Mouse (Mus musculus): ENCODE measurements around the gene Vmn2r76. TPM values are rescaled to one million over a fixed set of nuclear protein-coding genes. Genes with fewer than 3 reads are reported as not detected.
A peak's percentile ranks its signal among the peaks of the same experiment; 100 is the strongest.
"Not testable (repeated sequence)": the region's sequence is repeated elsewhere in the genome, so short reads cannot be mapped to it uniquely, and the experiment has no call there.

The Vmn2r76 gene
- total and polyA plus RNA-seq, 3 experiments: not detected

GRCm38 (mm10) chr7:86211345-86211744, 34.8 kb downstream of the Vmn2r76 start:
- peak; percentile 0 for DNase-seq (ENCODE audit: extremely low read depth)
- Histone ChIP-seq H3K4me3 (replicated peaks in 1 of 3; ENCODE audit: low read depth in 2 of 3, low read length in 2 of 3, poor library complexity in 1 of 3) (no peak overlapping the region), H3K36me3 (replicated peaks in 1 of 2; ENCODE audit: control insufficient read depth in 1 of 2, insufficient read depth in 1 of 2, low read length in 1 of 2) (no peaks in the 10 kb centered on the region), H3K4me1 (ENCODE audit: control insufficient read depth in 1 of 2, insufficient read depth in 2 of 2) (no peaks in the 10 kb centered on the region), H3K27me3 (replicated peaks) (no peaks in the 10 kb centered on the region), H3K9me3 (replicated peaks; ENCODE audit: low read length) (peaks cover 39% of the 10 kb centered on the region), H3K4me2 (ENCODE audit: insufficient read depth, low read depth, poor library complexity, severe bottlenecking) (no peak overlapping the region), H3K9ac (ENCODE audit: insufficient read depth, low read depth) (no peak overlapping the region), H3K79me2 (replicated peaks; ENCODE audit: control insufficient read depth, extremely low read depth, insufficient read depth, poor library complexity, severe bottlenecking) (no peaks in the 10 kb centered on the region), H3K27ac (ENCODE audit: insufficient read depth, low read depth) (no peak overlapping the region)
- dilution Hi-C loops (cut with MboI; ENCODE audit: extremely low pct_ligation_motif_present, extremely low pct_unique_long_range_greater_than_20kb, low sequenced_read_pairs) (no loop called here), in situ Hi-C loops (cut with MboI; ENCODE audit: low pct_ligation_motif_present, low pct_unique_long_range_greater_than_20kb, low sequenced_read_pairs) (no loop called here)
- TF ChIP-seq CTCF (conservative IDR thresholded peaks at IDR 0.05 in 1 of 2, IDR thresholded peaks at IDR 0.05 in 1 of 2; ENCODE audit: low read depth in 2 of 2, low read length in 2 of 2) (peak in 1 of 2 experiments; percentile 25; a peak in 2 of 4 replicates), RAD21 (IDR thresholded peaks at IDR 0.05; ENCODE audit: low read depth, low read length) (peak; percentile 21), NRF1 (IDR thresholded peaks at IDR 0.05; ENCODE audit: low read depth, low read length) (no peak), EP300 (IDR thresholded peaks at IDR 0.05; ENCODE audit: low read length) (no peak), JUND (conservative IDR thresholded peaks at IDR 0.05; ENCODE audit: low read depth, low read length) (no peak), BHLHE40 (IDR thresholded peaks at IDR 0.05; ENCODE audit: low read depth, low read length) (no peak)

- DNase-seq (ENCODE audit: extremely low read depth); H3K4me2 ChIP-seq (ENCODE audit: insufficient read depth, low read depth, poor library complexity, severe bottlenecking); H3K4me1 ChIP-seq (ENCODE audit: control insufficient read depth in 1 of 2, insufficient read depth in 2 of 2); H3K27ac ChIP-seq (ENCODE audit: insufficient read depth, low read depth); H3K27me3 ChIP-seq (replicated peaks); in situ Hi-C loops (cut with MboI; ENCODE audit: low pct_ligation_motif_present, low pct_unique_long_range_greater_than_20kb, low sequenced_read_pairs); dilution Hi-C loops (cut with MboI; ENCODE audit: extremely low pct_ligation_motif_present, extremely low pct_unique_long_range_greater_than_20kb, low sequenced_read_pairs); H3K4me3 ChIP-seq (replicated peaks in 1 of 3; ENCODE audit: low read depth in 2 of 3, low read length in 2 of 3, poor library complexity in 1 of 3); H3K36me3 ChIP-seq (replicated peaks in 1 of 2; ENCODE audit: control insufficient read depth in 1 of 2, insufficient read depth in 1 of 2, low read length in 1 of 2); H3K9ac ChIP-seq (ENCODE audit: insufficient read depth, low read depth); H3K79me2 ChIP-seq (replicated peaks; ENCODE audit: control insufficient read depth, extremely low read depth, insufficient read depth, poor library complexity, severe bottlenecking); H3K9me3 ChIP-seq (replicated peaks; ENCODE audit: low read length): not testable (repeated sequence)
Observed at GRCm38 (mm10) chr7:86171678-86172077, 74.4 kb downstream of the Vmn2r76 start, which contains the start of gene Vmn2r75. TSS of gene Vmn2r75 (minus strand) at chr7:86171778.

Other genes with a start within 250 kb of the Vmn2r76 start
- not detected in 2 replicates for gene Vmn2r75, start 74.5 kb downstream of the Vmn2r76 start, total RNA-seq (2012; rRNA removed)
- not detected in 2 replicates for gene Vmn2r75, start 74.5 kb downstream of the Vmn2r76 start, total RNA-seq (2014; rRNA removed)
- not detected in 2 replicates for gene Vmn2r75, start 74.5 kb downstream of the Vmn2r76 start, polyA plus RNA-seq (2012; ENCODE audit: insufficient read length, low read depth)
- gene Olfr310, start 30.9 kb upstream of the Vmn2r76 start, total RNA-seq (2012; rRNA removed): not detected in 2 replicates
- gene Olfr310, start 30.9 kb upstream of the Vmn2r76 start, total RNA-seq (2014; rRNA removed): not detected in 2 replicates
- gene Olfr310, start 30.9 kb upstream of the Vmn2r76 start, polyA plus RNA-seq (2012; ENCODE audit: insufficient read length, low read depth): not detected in 2 replicates
- gene Olfr309, start 67.4 kb upstream of the Vmn2r76 start, total RNA-seq (2012; rRNA removed): not detected in 2 replicates
- not detected in 2 replicates for gene Olfr309, start 67.4 kb upstream of the Vmn2r76 start, total RNA-seq (2014; rRNA removed)
- not detected in 2 replicates for gene Olfr309, start 67.4 kb upstream of the Vmn2r76 start, polyA plus RNA-seq (2012; ENCODE audit: insufficient read length, low read depth)
- not detected in 2 replicates for gene Olfr308, start 79.3 kb upstream of the Vmn2r76 start, total RNA-seq (2012; rRNA removed)
- gene Olfr308, start 79.3 kb upstream of the Vmn2r76 start, total RNA-seq (2014; rRNA removed): not detected in 2 replicates
- gene Olfr308, start 79.3 kb upstream of the Vmn2r76 start, polyA plus RNA-seq (2012; ENCODE audit: insufficient read length, low read depth): not detected in 2 replicates
- not detected in 2 replicates for gene Olfr307, start 91.3 kb upstream of the Vmn2r76 start, total RNA-seq (2012; rRNA removed)
- not detected in 2 replicates for gene Olfr307, start 91.3 kb upstream of the Vmn2r76 start, total RNA-seq (2014; rRNA removed)
- gene Olfr307, start 91.3 kb upstream of the Vmn2r76 start, polyA plus RNA-seq (2012; ENCODE audit: insufficient read length, low read depth): not detected in 2 replicates
- not detected in 2 replicates for gene Olfr305, start 120.6 kb upstream of the Vmn2r76 start, total RNA-seq (2012; rRNA removed)
- not detected in 2 replicates for gene Olfr305, start 120.6 kb upstream of the Vmn2r76 start, total RNA-seq (2014; rRNA removed)
- gene Olfr305, start 120.6 kb upstream of the Vmn2r76 start, polyA plus RNA-seq (2012; ENCODE audit: insufficient read length, low read depth): not detected in 2 replicates
- not detected in 2 replicates for gene Olfr304, start 140.3 kb upstream of the Vmn2r76 start, total RNA-seq (2012; rRNA removed)
- not detected in 2 replicates for gene Olfr304, start 140.3 kb upstream of the Vmn2r76 start, total RNA-seq (2014; rRNA removed)
- gene Olfr304, start 140.3 kb upstream of the Vmn2r76 start, polyA plus RNA-seq (2012; ENCODE audit: insufficient read length, low read depth): not detected in 2 replicates
- not detected in 2 replicates for gene Olfr303, start 151.5 kb upstream of the Vmn2r76 start, total RNA-seq (2012; rRNA removed)
- not detected in 2 replicates for gene Olfr303, start 151.5 kb upstream of the Vmn2r76 start, total RNA-seq (2014; rRNA removed)
- not detected in 2 replicates for gene Olfr303, start 151.5 kb upstream of the Vmn2r76 start, polyA plus RNA-seq (2012; ENCODE audit: insufficient read length, low read depth)
- not detected in 2 replicates for gene Olfr301, start 157.5 kb upstream of the Vmn2r76 start, total RNA-seq (2012; rRNA removed)
- gene Olfr301, start 157.5 kb upstream of the Vmn2r76 start, total RNA-seq (2014; rRNA removed): not detected in 2 replicates
- not detected in 2 replicates for gene Olfr301, start 157.5 kb upstream of the Vmn2r76 start, polyA plus RNA-seq (2012; ENCODE audit: insufficient read length, low read depth)
- gene Olfr299, start 213.6 kb upstream of the Vmn2r76 start, total RNA-seq (2012; rRNA removed): not detected in 2 replicates
- gene Olfr299, start 213.6 kb upstream of the Vmn2r76 start, total RNA-seq (2014; rRNA removed): not detected in 2 replicates
- gene Olfr299, start 213.6 kb upstream of the Vmn2r76 start, polyA plus RNA-seq (2012; ENCODE audit: insufficient read length, low read depth): not detected in 2 replicates
- not detected in 2 replicates for gene Olfr298, start 246.2 kb upstream of the Vmn2r76 start, total RNA-seq (2012; rRNA removed)
- not detected in 2 replicates for gene Olfr298, start 246.2 kb upstream of the Vmn2r76 start, total RNA-seq (2014; rRNA removed)
- not detected in 2 replicates for gene Olfr298, start 246.2 kb upstream of the Vmn2r76 start, polyA plus RNA-seq (2012; ENCODE audit: insufficient read length, low read depth)

Data from CH12.LX (cell line).